Mouse (Mus musculus): ENCODE data around the gene Enpp1. TPM values are rescaled to one million over a fixed set of nuclear protein-coding genes. Genes with fewer than 3 reads are reported as not detected.

Enpp1 gene
- polyA plus RNA-seq, 2 experiments: 0.52 to 2.3 TPM

DNA sequence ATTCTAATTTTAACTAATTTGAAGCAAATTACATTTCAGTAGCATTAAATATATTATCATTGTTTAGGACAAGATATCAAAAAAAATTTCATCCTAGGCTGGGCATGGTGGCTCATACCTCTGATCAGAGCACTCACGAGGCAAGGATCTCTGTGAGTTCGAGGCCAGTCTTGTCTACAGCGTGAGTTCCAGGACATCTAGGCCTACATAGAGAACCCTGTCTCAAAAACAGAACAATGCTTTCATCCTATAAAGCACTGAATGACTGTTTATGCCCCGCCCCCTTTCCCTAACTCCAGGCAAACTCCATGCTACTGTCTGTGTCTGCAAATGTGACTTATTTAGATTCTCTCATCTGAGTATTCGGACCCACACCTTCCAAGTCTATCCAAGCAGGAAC is 80.8 kb downstream of the Enpp1 start:
- no peak for TF ChIP-seq CTCF (IDR thresholded peaks at IDR 0.05; ENCODE audit: low read depth)
- TF ChIP-seq EP300 (IDR thresholded peaks at IDR 0.05; ENCODE audit: low read depth): no peak
- H3K4me2 ChIP-seq (ENCODE audit: low read depth): no peak overlapping the region
- H3K4me1 ChIP-seq (replicated peaks; ENCODE audit: control insufficient read depth in 2 of 2, insufficient read depth in 2 of 2, low read length in 1 of 2): peaks cover 9 to 25% of the 10 kb centered on the region in 2 experiments
- H3K9ac ChIP-seq (replicated peaks): no peak overlapping the region
- no peak for DNase-seq (ENCODE audit: low read depth in 3 of 3, low spot score in 3 of 3)
- no peaks in the 10 kb centered on the region for H3K9me3 ChIP-seq (ENCODE audit: control insufficient read depth, low read length)
- H3K36me3 ChIP-seq (replicated peaks; ENCODE audit: control insufficient read depth, insufficient read depth, low read depth): no peaks in the 10 kb centered on the region
- no peak for ATAC-seq (ENCODE audit: insufficient read depth)
- no peak overlapping the region for H3K27ac ChIP-seq
- no peak overlapping the region for H3K4me3 ChIP-seq (ENCODE audit: insufficient read depth in 1 of 2, low read depth in 2 of 2, low read length in 2 of 2)
- H3K27me3 ChIP-seq (ENCODE audit: control insufficient read depth, insufficient read depth, low read length): no peaks in the 10 kb centered on the region
- 70% methylated on average over 5 of the region's 5 CpGs for WGBS (ENCODE audit: insufficient replicate concordance)

DNA sequence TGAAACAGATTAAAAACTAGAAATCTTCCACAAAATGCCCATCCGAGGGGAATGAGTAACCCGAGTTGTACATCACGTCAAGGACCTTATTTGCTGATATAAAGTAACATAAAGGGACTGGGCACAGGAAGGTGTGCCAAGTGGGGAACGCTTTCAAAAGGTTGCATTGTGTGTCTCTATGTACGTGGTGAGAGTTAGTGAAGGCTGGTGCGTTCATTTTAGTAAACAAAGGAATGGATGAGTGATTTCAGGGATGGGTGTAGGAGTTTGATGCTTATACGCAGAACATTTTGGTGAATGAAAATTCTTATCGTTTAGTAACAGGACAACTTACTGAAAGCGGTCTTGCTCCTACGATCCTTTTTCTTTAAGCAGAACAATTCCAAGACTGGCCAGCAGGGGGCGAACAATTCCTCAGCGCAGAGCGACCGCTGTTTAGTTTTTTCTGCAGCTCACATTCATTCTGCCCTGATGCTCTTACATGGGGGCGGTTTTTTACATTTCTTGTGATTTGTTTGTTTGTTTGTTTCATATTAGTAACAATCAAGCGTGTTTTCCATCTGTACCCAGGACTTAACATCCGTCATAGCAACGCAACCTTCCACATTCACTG is 81.4 kb downstream of the Enpp1 start:
- Histone ChIP-seq H3K4me3 (ENCODE audit: insufficient read depth in 1 of 2, low read depth in 2 of 2, low read length in 2 of 2) (no peak overlapping the region), H3K27ac (no peak overlapping the region), H3K36me3 (replicated peaks; ENCODE audit: control insufficient read depth, insufficient read depth, low read depth) (no peaks in the 10 kb centered on the region), H3K4me2 (ENCODE audit: low read depth) (0 out of 2 replicates have a peak overlapping the region, but pooled peaks have one; percentile 11), H3K9ac (replicated peaks) (no peak overlapping the region), H3K9me3 (ENCODE audit: control insufficient read depth, low read length) (no peaks in the 10 kb centered on the region), H3K4me1 (replicated peaks; ENCODE audit: control insufficient read depth in 2 of 2, insufficient read depth in 2 of 2, low read length in 1 of 2) (peaks cover 7 to 20% of the 10 kb centered on the region in 2 experiments), H3K27me3 (ENCODE audit: control insufficient read depth, insufficient read depth, low read length) (no peaks in the 10 kb centered on the region)
- 26% methylated on average over 18 of the region's 18 CpGs for WGBS (ENCODE audit: insufficient replicate concordance)
- no peak for DNase-seq (ENCODE audit: low read depth in 3 of 3, low spot score in 3 of 3)
- no peak for ATAC-seq (ENCODE audit: insufficient read depth)
- TF ChIP-seq EP300 (IDR thresholded peaks at IDR 0.05; ENCODE audit: low read depth): no peak
- peak; percentile 90 for TF ChIP-seq CTCF (IDR thresholded peaks at IDR 0.05; ENCODE audit: low read depth)

DNA sequence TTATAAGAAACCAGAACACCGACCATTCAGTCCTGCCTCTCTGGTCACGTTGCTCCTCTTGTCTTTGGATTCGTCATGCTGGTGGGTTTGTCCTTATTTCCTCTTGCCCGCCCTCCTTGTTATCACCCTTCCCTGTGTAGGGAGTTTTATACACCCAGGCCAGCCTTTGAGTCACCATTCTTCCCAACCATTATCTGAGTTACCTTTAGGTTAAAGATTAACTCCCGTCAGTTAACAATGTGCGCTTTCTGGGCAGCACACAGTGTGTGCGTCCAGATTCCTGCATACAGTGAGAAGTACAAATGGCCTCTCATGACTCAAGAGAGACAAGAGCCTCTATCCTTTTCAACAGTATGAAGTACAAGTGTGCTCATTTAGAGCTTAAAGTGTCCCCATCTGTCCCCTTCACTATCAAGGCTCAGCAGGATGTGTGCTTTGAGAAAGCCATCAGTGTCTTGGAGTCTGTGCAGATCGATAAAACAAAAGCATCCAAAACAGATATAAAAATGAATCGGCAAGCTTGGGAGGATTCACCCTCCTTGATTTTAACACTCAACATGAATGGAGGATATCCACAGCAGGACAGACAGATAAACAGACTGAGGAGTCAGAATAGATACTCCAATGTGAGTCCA is 82.8 kb downstream of the Enpp1 start:
- Histone ChIP-seq H3K4me2 (ENCODE audit: low read depth) (no peak overlapping the region), H3K27ac (no peak overlapping the region), H3K36me3 (replicated peaks; ENCODE audit: control insufficient read depth, insufficient read depth, low read depth) (no peaks in the 10 kb centered on the region), H3K27me3 (ENCODE audit: control insufficient read depth, insufficient read depth, low read length) (no peaks in the 10 kb centered on the region), H3K9ac (replicated peaks) (no peak overlapping the region), H3K4me1 (replicated peaks; ENCODE audit: control insufficient read depth in 2 of 2, insufficient read depth in 2 of 2, low read length in 1 of 2) (peaks cover 0 to 9% of the 10 kb centered on the region in 2 experiments; a peak in 2 of 4 replicates), H3K9me3 (ENCODE audit: control insufficient read depth, low read length) (no peaks in the 10 kb centered on the region), H3K4me3 (ENCODE audit: insufficient read depth in 1 of 2, low read depth in 2 of 2, low read length in 2 of 2) (no peak overlapping the region)
- DNase-seq (ENCODE audit: low read depth in 3 of 3, low spot score in 3 of 3) (no peak), ATAC-seq (ENCODE audit: insufficient read depth) (peak; percentile 41)
- 26% methylated on average over 9 of the region's 9 CpGs for WGBS (ENCODE audit: insufficient replicate concordance)
- 0 out of 2 replicates have a peak, but pooled peaks have one; percentile 5 for TF ChIP-seq EP300 (IDR thresholded peaks at IDR 0.05; ENCODE audit: low read depth)
- no peak for TF ChIP-seq CTCF (IDR thresholded peaks at IDR 0.05; ENCODE audit: low read depth)

DNA sequence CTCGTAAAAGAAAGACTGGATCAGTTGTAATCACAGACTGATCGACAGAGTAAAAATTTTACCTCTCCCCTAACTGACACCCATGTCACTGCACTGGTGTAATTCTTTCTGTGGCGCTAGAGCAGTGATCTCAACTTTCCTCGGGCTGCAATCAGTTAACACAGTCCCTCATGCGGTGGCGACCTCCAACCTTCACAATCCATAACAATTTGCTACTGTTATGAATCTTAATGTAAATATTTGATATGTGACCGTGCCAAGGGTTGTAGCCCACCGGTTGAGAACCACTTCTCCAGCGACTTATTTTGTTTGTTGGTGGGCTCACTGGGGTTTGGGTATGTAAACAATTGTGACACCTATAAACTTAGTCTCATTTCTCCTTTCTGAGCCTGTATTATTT is 83.5 kb downstream of the Enpp1 start:
- Histone ChIP-seq H3K27ac (no peak overlapping the region), H3K4me1 (replicated peaks; ENCODE audit: control insufficient read depth in 2 of 2, insufficient read depth in 2 of 2, low read length in 1 of 2) (peaks cover 0 to 9% of the 10 kb centered on the region in 2 experiments; a peak in 2 of 4 replicates), H3K4me2 (ENCODE audit: low read depth) (no peak overlapping the region), H3K4me3 (ENCODE audit: insufficient read depth in 1 of 2, low read depth in 2 of 2, low read length in 2 of 2) (no peak overlapping the region), H3K36me3 (replicated peaks; ENCODE audit: control insufficient read depth, insufficient read depth, low read depth) (no peaks in the 10 kb centered on the region), H3K9ac (replicated peaks) (no peak overlapping the region), H3K9me3 (ENCODE audit: control insufficient read depth, low read length) (no peaks in the 10 kb centered on the region), H3K27me3 (ENCODE audit: control insufficient read depth, insufficient read depth, low read length) (no peaks in the 10 kb centered on the region)
- ATAC-seq (ENCODE audit: insufficient read depth): no peak
- no peak for DNase-seq (ENCODE audit: low read depth in 3 of 3, low spot score in 3 of 3)
- WGBS (ENCODE audit: insufficient replicate concordance): 64% methylated on average over 9 of the region's 9 CpGs
- no peak for TF ChIP-seq CTCF (IDR thresholded peaks at IDR 0.05; ENCODE audit: low read depth)
- no peak for TF ChIP-seq EP300 (IDR thresholded peaks at IDR 0.05; ENCODE audit: low read depth)

DNA sequence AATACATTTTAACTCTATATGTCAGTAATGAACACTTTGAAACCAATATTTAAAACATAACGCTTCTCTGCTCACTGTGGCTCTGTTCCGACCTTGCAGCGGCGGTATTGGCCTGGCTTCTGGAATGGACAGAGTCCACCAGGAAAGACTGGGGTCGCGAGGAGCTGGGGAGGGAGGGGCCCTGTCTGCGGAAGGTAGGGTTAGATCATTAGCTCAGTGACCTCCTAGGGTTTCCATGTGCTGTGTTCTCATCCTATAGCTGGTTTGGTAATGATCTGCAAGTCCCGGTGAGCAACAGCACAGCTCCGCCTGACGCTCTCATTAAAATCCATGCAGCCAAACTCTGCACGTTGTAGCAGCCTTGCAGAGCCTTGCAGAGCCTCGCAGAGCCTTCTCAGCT is 84.7 kb downstream of the Enpp1 start:
- Histone ChIP-seq H3K4me1 (replicated peaks; ENCODE audit: control insufficient read depth in 2 of 2, insufficient read depth in 2 of 2, low read length in 1 of 2) (peaks cover 0 to 9% of the 10 kb centered on the region in 2 experiments; a peak in 2 of 4 replicates), H3K27me3 (ENCODE audit: control insufficient read depth, insufficient read depth, low read length) (no peaks in the 10 kb centered on the region), H3K9ac (replicated peaks) (no peak overlapping the region), H3K27ac (no peak overlapping the region), H3K4me2 (ENCODE audit: low read depth) (no peak overlapping the region), H3K36me3 (replicated peaks; ENCODE audit: control insufficient read depth, insufficient read depth, low read depth) (no peaks in the 10 kb centered on the region), H3K9me3 (ENCODE audit: control insufficient read depth, low read length) (no peaks in the 10 kb centered on the region), H3K4me3 (ENCODE audit: insufficient read depth in 1 of 2, low read depth in 2 of 2, low read length in 2 of 2) (no peak overlapping the region)
- ATAC-seq (ENCODE audit: insufficient read depth): no peak
- no peak for DNase-seq (ENCODE audit: low read depth in 3 of 3, low spot score in 3 of 3)
- TF ChIP-seq CTCF (IDR thresholded peaks at IDR 0.05; ENCODE audit: low read depth): no peak
- WGBS (ENCODE audit: insufficient replicate concordance): 64% methylated on average over 12 of the region's 12 CpGs
